Mouse (Mus musculus) MEL (cell line): ENCODE data around the gene Ccdc85a. TPM values are rescaled to one million over a fixed set of nuclear protein-coding genes. Genes with fewer than 3 reads are reported as not detected.
"Not testable (repeated sequence)": the region's sequence is repeated elsewhere in the genome, so short reads cannot be mapped to it uniquely, and the experiment has no call there.

Experiments used
- DNase-seq: peaks from one replicate; pipeline ENCODE4 v3.0.0; 2011; ENCODE audit warnings: low read depth, low spot score
- H3K27ac ChIP-seq: 2 replicates; pipeline ENCODE4 v1.5.1; 2012; ENCODE audit warnings: low read depth, mild to moderate bottlenecking, control low read depth, low read length, moderate library complexity; ENCODE audit not compliant: control insufficient read depth
- H3K27me3 ChIP-seq, 2 experiments: fragments of 150-350 bp in 1 of 2; sonication (generic) in 1 of 2; 2 replicates each; pipeline ENCODE4 v1.6.1; 2012; ENCODE audit warnings: low read length in 2 of 2, mild to moderate bottlenecking in 2 of 2, improper control_type of control experiment in 1 of 2, moderate library complexity in 1 of 2; ENCODE audit not compliant: insufficient read depth in 2 of 2, control insufficient read depth in 1 of 2
- H3K36me3 ChIP-seq, 2 experiments: 2 replicates each; pipeline ENCODE4 v1.6.1; 2012 to 2014; ENCODE audit warnings: low read length in 2 of 2, improper control_type of control experiment in 1 of 2, inconsistent platforms in 1 of 2, mild to moderate bottlenecking in 1 of 2; ENCODE audit not compliant: insufficient read depth in 2 of 2, control insufficient read depth in 1 of 2
- H3K4me1 ChIP-seq, 2 experiments: fragments of 150-350 bp in 1 of 2; sonication (generic) in 1 of 2; 2 replicates each; pipeline ENCODE4 v1.6.1; 2012; ENCODE audit warnings: low read length in 2 of 2, improper control_type of control experiment in 1 of 2, mild to moderate bottlenecking in 1 of 2; ENCODE audit not compliant: insufficient read depth in 2 of 2, control insufficient read depth in 1 of 2
- H3K4me3 ChIP-seq, 2 experiments: fragments of 150-350 bp in 1 of 2; sonication (generic) in 1 of 2; 2 replicates each; pipeline ENCODE4 v1.5.1; 2012; ENCODE audit warnings: low read depth in 2 of 2, low read length in 2 of 2, mild to moderate bottlenecking in 2 of 2, moderate library complexity in 2 of 2, control low read depth in 1 of 2, improper control_type of control experiment in 1 of 2; ENCODE audit not compliant: control insufficient read depth in 1 of 2, insufficient read depth in 1 of 2
- H3K79me2 ChIP-seq: 2 replicates; pipeline ENCODE4 v1.6.1; 2012; ENCODE audit warnings: mild to moderate bottlenecking, low read length, moderate library complexity; ENCODE audit not compliant: control insufficient read depth, poor library complexity, insufficient read depth
- H3K9ac ChIP-seq: 2 replicates; pipeline ENCODE4 v1.6.1; 2012; ENCODE audit warnings: low read depth, mild to moderate bottlenecking, control low read depth, low read length, moderate library complexity; ENCODE audit not compliant: control insufficient read depth, poor library complexity, severe bottlenecking
- H3K9me3 ChIP-seq: fragments of 150-350 bp; sonication (generic); replicated peaks from 2 replicates; pipeline ENCODE4 v1.6.1; 2012; ENCODE audit warnings: mild to moderate bottlenecking, low read length, improper control_type of control experiment, moderate library complexity; ENCODE audit not compliant: insufficient read depth
- BHLHE40 ChIP-seq: IDR thresholded peaks from 2 replicates; pipeline ENCODE4 v1.6.1; 2012; ENCODE audit warnings: low read depth, mild to moderate bottlenecking, inconsistent platforms, low read length, improper control_type of control experiment, borderline replicate concordance
- CTCF ChIP-seq, 3 experiments: IDR thresholded peaks in 2 of 3; conservative IDR thresholded peaks in 1 of 3; 2 replicates each; pipeline ENCODE4 v1.5.1; 2011 to 2012; ENCODE audit warnings: low read length in 3 of 3, low read depth in 2 of 3, mild to moderate bottlenecking in 2 of 3, improper control_type of control experiment in 1 of 3, inconsistent platforms in 1 of 3, mixed read lengths in 1 of 3, moderate library complexity in 1 of 3; ENCODE audit not compliant: control insufficient read depth in 1 of 3, insufficient read depth in 1 of 3, poor library complexity in 1 of 3, severe bottlenecking in 1 of 3
- ELF1 ChIP-seq: IDR thresholded peaks from 2 replicates; pipeline ENCODE4 v1.6.1; 2014; ENCODE audit warnings: low read depth, mild to moderate bottlenecking, inconsistent platforms, low read length, improper control_type of control experiment, moderate library complexity
- ETS1 ChIP-seq: IDR thresholded peaks from 2 replicates; pipeline ENCODE4 v1.6.1; 2012; ENCODE audit warnings: low read depth, mild to moderate bottlenecking, inconsistent platforms, low read length, improper control_type of control experiment, moderate library complexity
- JUND ChIP-seq: IDR thresholded peaks from 2 replicates; pipeline ENCODE4 v1.6.1; 2011; ENCODE audit warnings: low read depth, mild to moderate bottlenecking, improper control_type of control experiment, low read length
- MAX ChIP-seq: IDR thresholded peaks from 2 replicates; pipeline ENCODE4 v1.6.1; 2011; ENCODE audit warnings: low read length, improper control_type of control experiment
- MYB ChIP-seq: IDR thresholded peaks from 2 replicates; pipeline ENCODE4 v1.6.1; 2011; ENCODE audit warnings: mild to moderate bottlenecking, low read depth, low read length, improper control_type of control experiment
- POLR2A ChIP-seq, 2 experiments: IDR thresholded peaks; 2 replicates each; pipeline ENCODE4 v1.6.1; 2011 to 2012; ENCODE audit warnings: low read length in 2 of 2, mild to moderate bottlenecking in 2 of 2, control low read depth in 1 of 2, improper control_type of control experiment in 1 of 2, low read depth in 1 of 2, moderate library complexity in 1 of 2; ENCODE audit not compliant: control insufficient read depth in 1 of 2, insufficient read depth in 1 of 2, poor library complexity in 1 of 2
- POLR2AphosphoS2 ChIP-seq: IDR thresholded peaks from 2 replicates; pipeline ENCODE4 v1.6.1; 2011; ENCODE audit warnings: low read length, improper control_type of control experiment
- RCOR1 ChIP-seq: IDR thresholded peaks from 2 replicates; pipeline ENCODE4 v1.6.1; 2012; ENCODE audit warnings: low read depth, mild to moderate bottlenecking, inconsistent platforms, low read length, improper control_type of control experiment
- SIN3A ChIP-seq: IDR thresholded peaks from 2 replicates; pipeline ENCODE4 v1.6.1; 2012; ENCODE audit warnings: low read length, improper control_type of control experiment, inconsistent platforms
- SMC3 ChIP-seq: IDR thresholded peaks from 2 replicates; pipeline ENCODE4 v1.6.1; 2011; ENCODE audit warnings: low read depth, low read length, improper control_type of control experiment
- ZKSCAN1 ChIP-seq: IDR thresholded peaks from 2 replicates; pipeline ENCODE4 v1.6.1; 2012; ENCODE audit warnings: low read depth, mild to moderate bottlenecking, inconsistent platforms, low read length, improper control_type of control experiment, moderate library complexity
- ZMIZ1 ChIP-seq: IDR thresholded peaks from 2 replicates; pipeline ENCODE4 v1.6.1; 2012; ENCODE audit warnings: low read depth, mild to moderate bottlenecking, inconsistent platforms, low read length, improper control_type of control experiment, moderate library complexity
- ZNF384 ChIP-seq: IDR thresholded peaks from 2 replicates; pipeline ENCODE4 v1.6.1; 2012; ENCODE audit warnings: low read depth, mild to moderate bottlenecking, inconsistent platforms, low read length, improper control_type of control experiment
- polyA plus RNA-seq, 2 experiments: library from polyadenylated mRNA; stranded (reverse) in 1 of 2; unstranded in 1 of 2; fragments of >175 nt in 1 of 2; fragments of >200 nt in 1 of 2; gene quantifications; 2 replicates each; pipeline versions ENCODE4 v1.2.1 to v1.2.4; 2012; ENCODE audit warnings: low replicate concordance in 2 of 2, low read depth in 1 of 2; ENCODE audit not compliant: insufficient read length in 2 of 2, insufficient read depth in 1 of 2, missing spikeins in 1 of 2
- total RNA-seq: library from RNA; depleted of rRNA; stranded (reverse); fragments of 300-350 nt; gene quantifications from 2 replicates; pipeline ENCODE4 v1.2.3, GENCODE M21; 2012

The Ccdc85a gene
- total and polyA plus RNA-seq, 3 experiments = not detected

DNA sequence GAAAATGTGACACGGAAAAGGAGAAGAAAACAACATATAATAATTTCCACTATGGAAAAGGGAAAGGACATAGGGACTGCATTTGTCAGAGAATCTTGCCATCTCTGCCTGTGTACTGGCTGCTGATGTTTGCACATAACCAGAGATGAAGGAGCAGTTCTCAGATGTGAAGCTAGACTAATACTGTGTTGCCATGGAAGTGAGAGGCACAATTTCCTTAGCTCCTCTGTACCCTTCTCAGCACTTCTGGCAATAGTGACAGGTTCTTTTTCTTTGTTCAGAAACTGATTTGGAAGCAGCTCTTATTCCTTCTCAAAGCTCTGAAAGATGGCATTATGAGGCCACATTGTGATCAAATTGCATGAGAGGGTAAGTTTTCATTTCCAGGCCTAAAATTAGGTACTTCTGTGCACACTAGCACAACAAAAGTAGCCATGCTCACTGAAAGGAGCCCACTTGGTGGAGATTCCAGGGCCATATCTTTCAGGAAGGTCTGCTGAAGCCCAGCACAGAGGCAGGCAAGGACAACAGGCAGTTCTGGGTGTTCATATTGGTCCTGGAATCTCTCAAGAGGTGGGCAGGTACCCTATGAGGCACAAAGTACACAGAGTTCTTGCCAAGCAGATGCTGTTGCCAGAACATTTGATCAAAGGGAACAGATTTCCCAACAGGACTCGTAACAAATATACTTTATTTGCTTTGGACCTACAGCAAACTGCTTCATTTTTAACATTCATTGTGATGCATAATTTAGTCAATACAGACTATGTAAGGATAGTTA is 161.5 kb downstream of the Ccdc85a start:
- no peaks in the 10 kb centered on the region for H3K9me3 ChIP-seq
- no peaks in the 10 kb centered on the region for H3K36me3 ChIP-seq
- no peak overlapping the region for H3K9ac ChIP-seq
- TF ChIP-seq RCOR1 = no peak
- TF ChIP-seq BHLHE40 = no peak
- no peak for TF ChIP-seq POLR2A (IDR thresholded peaks at IDR 0.05; ENCODE audit: control insufficient read depth in 1 of 2, insufficient read depth in 1 of 2, low read depth in 1 of 2, low read length in 2 of 2, poor library complexity in 1 of 2)
- no peak for TF ChIP-seq MAX
- no peak for TF ChIP-seq ELF1
- no peak for TF ChIP-seq POLR2AphosphoS2
- TF ChIP-seq, all 39 proteins: peak for 0
- Histone ChIP-seq H3K4me1 (no peaks in the 10 kb centered on the region; a peak in 1 of 4 replicates), H3K27ac (no peak overlapping the region), H3K27me3 (no peaks in the 10 kb centered on the region), H3K4me3 (no peak overlapping the region), H3K79me2 (no peaks in the 10 kb centered on the region)
- DNase-seq = no peak

DNA sequence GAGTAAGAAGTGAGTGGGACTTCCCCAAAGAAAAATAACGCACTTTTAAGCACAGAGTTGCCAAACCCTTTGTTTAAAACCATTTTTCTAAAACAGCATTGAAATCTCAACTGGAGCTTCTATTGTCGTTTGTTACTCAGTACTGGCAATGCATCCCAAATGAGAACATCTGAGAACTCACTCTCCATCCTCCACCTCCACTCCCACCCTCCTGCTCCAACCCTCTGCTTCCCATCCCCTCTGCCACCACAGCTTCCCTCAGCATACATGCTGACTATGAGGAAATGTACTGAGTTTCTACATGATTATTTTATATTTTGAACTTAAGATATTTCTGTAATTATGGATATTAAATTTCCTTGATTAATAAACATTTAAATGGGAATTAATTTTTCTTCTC is 168.3 kb downstream of the Ccdc85a start:
- Histone ChIP-seq H3K4me1 (no peaks in the 10 kb centered on the region), H3K9me3 (no peaks in the 10 kb centered on the region), H3K27ac (no peak overlapping the region), H3K4me3 (no peak overlapping the region), H3K36me3 (no peaks in the 10 kb centered on the region), H3K9ac (no peak overlapping the region), H3K79me2 (no peaks in the 10 kb centered on the region), H3K27me3 (no peaks in the 10 kb centered on the region)
- DNase-seq = no peak
- TF ChIP-seq ELF1 (no peak), ZNF384 (no peak), CTCF (IDR thresholded peaks at IDR 0.05 in 2 of 3, conservative IDR thresholded peaks at IDR 0.05 in 1 of 3; ENCODE audit: control insufficient read depth in 1 of 3, insufficient read depth in 1 of 3, low read depth in 2 of 3, low read length in 3 of 3, poor library complexity in 1 of 3, severe bottlenecking in 1 of 3) (no peak), ZMIZ1 (no peak), SIN3A (no peak), POLR2A (IDR thresholded peaks at IDR 0.05; ENCODE audit: control insufficient read depth in 1 of 2, insufficient read depth in 1 of 2, low read depth in 1 of 2, low read length in 2 of 2, poor library complexity in 1 of 2) (no peak), SMC3 (no peak), JUND (no peak), ETS1 (no peak), MYB (no peak), ZKSCAN1 (no peak)

DNA sequence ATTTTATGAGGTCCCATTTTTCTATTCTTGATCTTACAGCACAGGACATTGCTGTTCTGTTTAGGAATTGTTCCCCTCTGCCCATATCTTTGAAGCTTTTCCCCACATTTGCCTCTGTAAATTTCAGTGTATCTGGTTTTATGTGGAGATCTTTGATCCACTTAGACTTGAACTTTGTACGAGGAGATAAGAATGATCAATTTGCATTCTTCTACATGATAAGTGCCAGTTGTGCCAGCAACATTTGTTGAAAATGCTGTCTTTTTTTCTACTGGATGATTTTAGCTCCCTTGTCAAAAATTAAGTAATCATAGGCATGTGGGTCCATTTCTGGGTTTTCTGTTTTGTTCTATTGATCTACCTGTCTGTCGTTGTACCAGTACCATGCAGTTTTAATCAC is 174.2 kb downstream of the Ccdc85a start:
- H3K4me1 ChIP-seq, H3K27me3 ChIP-seq, H3K9ac ChIP-seq: not testable (repeated sequence)

More for the DNA sequence above, 174.2 kb downstream of the Ccdc85a start:
- not testable (repeated sequence) for H3K9me3 ChIP-seq, H3K36me3 ChIP-seq, DNase-seq, H3K27ac ChIP-seq, H3K4me3 ChIP-seq, H3K79me2 ChIP-seq
